Mouse (Mus musculus) cerebellum, postnatal 36 days (tissue): ENCODE data around the gene Mrap.

Experiments used
- DNase-seq, 2 experiments: peaks; one replicate each; pipeline ENCODE4 v3.0.0; 2021 to 2022; ENCODE audit warnings: mixed read lengths in 2 of 2

Mrap gene

GRCm38 (mm10) chr16:90759335-90759734, 21.3 kb downstream of the Mrap start:
- DNase-seq = no peak

GRCm38 (mm10) chr16:90760515-90760914, 22.5 kb downstream of the Mrap start:
- no peak for DNase-seq

GRCm38 (mm10) chr16:90765195-90765877, 27.3 kb downstream of the Mrap start:
- DNase-seq = no peak

GRCm38 (mm10) chr16:90766919-90767454, 29.0 kb downstream of the Mrap start:
- DNase-seq = no peak

- DNase-seq = no peak
Observed at GRCm38 (mm10) chr16:90774216-90774615, 36.2 kb downstream of the Mrap start.

- DNase-seq = no peak
Observed at GRCm38 (mm10) chr16:90774646-90775045, 36.6 kb downstream of the Mrap start.

- no peak for DNase-seq
Observed at GRCm38 (mm10) chr16:90775946-90776520, 38.0 kb downstream of the Mrap start.

- no peak for DNase-seq
Observed at GRCm38 (mm10) chr16:90779783-90780182, 41.8 kb downstream of the Mrap start.

- no peak for DNase-seq
Observed at GRCm38 (mm10) chr16:90783302-90783701, 45.3 kb downstream of the Mrap start.

GRCm38 (mm10) chr16:90785257-90785656, 47.2 kb downstream of the Mrap start:
- DNase-seq = no peak

GRCm38 (mm10) chr16:90788580-90788979, 50.6 kb downstream of the Mrap start:
- no peak for DNase-seq

GRCm38 (mm10) chr16:90790946-90791345, 52.9 kb downstream of the Mrap start:
- DNase-seq = no peak

GRCm38 (mm10) chr16:90792066-90792465, 54.1 kb downstream of the Mrap start:
- no peak for DNase-seq

- peak in 1 of 2 experiments; percentile 32 for DNase-seq
Observed at GRCm38 (mm10) chr16:90792500-90792899, 54.5 kb downstream of the Mrap start.

GRCm38 (mm10) chr16:90794708-90795107, 56.7 kb downstream of the Mrap start:
- DNase-seq = no peak

GRCm38 (mm10) chr16:90798446-90798845, 60.4 kb downstream of the Mrap start:
- DNase-seq = no peak

- DNase-seq = no peak
Observed at GRCm38 (mm10) chr16:90798848-90799247, 60.8 kb downstream of the Mrap start.
